Mouse (Mus musculus): ENCODE results near the gene Ppp3ca. TPM values are rescaled to one million over a fixed set of nuclear protein-coding genes. Genes with fewer than 3 reads are reported as not detected.

Ppp3ca gene
- total RNA-seq, 2 experiments from 2014 or later: 23.2 to 25.1 TPM

DNA sequence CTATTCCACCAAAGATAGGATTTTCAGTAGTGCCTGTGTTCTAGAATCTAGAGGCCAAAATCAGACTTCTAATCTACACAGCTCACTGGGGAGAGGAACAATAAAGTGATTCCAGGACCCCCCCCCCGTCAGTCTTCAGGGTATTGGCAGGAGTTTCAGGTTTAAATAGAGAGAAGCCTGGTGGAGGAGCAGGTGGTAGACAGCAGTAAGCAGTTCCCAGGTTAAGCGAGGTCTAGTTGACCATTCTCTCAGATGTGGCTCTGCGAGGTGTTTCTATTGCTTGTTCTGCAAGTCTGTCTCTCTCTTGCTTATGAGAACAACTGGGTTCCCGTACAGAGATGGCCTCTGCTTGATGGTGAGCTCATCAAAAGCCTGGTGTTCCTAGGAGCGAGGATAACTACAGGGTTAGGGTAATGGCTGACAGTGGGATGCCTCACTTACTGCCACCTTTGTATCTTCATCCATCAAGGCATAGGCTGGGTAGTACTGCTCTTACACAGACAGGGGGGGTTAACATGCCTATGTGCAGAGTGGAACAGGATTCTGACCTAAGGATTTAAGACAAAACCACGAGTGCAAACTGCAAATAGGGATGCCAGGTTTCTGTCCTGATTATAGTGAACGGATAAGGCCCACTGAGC, 204.0 kb downstream of the Ppp3ca start:
- no peak for ATAC-seq (replicated peaks; ENCODE audit: low FRiP score, poor library complexity, severe bottlenecking)

DNA sequence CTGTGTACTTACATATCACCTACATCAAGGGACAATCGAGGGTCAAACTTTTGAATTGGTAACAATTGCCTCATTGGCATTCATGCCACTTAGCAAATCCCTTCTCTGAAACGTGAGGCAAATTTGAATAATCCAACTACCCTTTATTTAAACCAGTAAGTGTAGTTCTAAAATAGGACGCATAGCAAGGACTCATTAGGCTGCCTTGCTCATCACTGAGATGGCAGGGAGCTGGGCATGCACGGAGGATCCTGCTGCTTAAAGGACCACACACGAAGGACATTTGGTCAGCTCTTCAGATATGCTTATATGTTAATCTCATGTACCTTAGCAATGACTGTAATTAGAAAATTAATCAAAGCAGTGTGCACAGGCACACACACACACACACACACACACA, 204.6 kb downstream of the Ppp3ca start:
- no peak for ATAC-seq (replicated peaks; ENCODE audit: low FRiP score, poor library complexity, severe bottlenecking)

DNA sequence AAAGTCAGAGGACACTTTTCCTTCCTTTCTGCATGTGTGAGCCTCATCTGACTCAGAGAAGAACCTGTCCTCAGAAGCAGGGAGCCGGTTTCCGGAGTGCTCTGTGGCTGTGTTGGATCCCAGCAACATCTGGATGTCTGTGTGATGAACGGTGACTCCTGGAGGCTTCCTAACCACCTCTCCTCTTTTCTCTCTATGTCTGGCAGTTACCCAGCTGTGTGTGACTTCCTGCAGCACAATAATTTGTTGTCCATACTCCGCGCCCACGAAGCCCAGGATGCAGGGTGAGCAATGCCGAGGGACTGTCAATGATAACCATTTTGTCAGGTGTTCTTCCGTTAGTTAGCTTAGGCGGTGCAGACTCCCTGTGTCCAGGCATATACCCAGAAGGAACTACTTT, 217.8 kb downstream of the Ppp3ca start:
- ATAC-seq (replicated peaks; ENCODE audit: low FRiP score, poor library complexity, severe bottlenecking): no peak

DNA sequence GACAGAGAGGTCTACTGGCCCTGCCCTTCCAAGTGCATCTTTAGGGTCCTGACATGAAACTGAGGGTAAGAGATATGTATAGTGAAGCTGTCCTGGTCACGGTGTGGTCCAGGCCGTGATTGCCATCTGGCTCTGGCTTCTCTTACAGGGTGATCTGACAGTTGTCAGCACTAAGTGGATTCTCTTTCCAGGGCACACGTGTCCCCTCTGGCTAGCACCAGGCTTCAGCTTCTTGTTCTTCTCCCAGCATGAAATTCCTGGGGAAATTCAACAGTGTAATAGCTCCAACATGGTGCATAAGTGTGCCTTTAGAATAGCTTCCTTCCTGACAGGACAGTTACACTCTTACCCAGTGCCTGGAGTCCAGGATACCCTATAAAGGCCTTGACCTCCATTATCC, 222.2 kb downstream of the Ppp3ca start:
- no peak for ATAC-seq (replicated peaks; ENCODE audit: low FRiP score, poor library complexity, severe bottlenecking)

DNA sequence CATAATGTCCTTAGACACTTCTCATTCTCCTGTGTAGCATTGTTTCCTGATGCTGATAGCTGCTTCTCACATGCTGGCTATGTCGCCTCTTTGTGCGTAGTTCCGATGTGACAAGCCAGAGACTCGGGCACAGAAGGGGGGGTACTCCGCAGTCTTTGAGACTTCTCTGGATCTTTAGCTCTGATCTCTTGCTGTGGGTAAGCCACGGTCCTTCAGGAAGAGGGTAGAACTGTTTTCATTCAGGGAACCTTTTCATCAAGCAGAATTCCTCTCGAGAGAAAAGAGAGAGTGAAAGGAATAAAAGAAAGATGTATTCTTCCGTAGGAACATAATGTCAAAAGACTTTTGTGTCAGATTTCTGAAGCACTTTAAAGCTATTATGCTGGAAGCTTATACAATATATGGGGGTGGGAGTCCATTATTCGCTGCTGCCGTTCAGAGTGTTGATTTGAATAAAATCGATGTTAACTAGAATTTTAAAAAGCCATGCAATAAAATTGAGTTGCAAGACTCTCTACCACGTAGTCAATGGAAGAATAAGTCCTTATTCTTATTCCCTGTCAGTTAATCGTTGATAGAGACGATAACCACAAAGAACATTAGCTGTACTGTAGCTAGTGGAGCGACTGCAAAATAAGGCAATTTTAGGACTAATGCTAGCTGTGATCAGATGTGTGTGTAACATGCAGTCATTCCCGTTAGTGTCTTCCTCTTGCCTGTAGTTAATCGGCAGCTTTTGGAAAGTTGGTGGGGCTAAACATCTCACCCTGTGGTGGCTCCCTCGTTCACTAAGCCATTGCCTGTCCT, 223.9 kb downstream of the Ppp3ca start:
- no peak for ATAC-seq (replicated peaks; ENCODE audit: low FRiP score, poor library complexity, severe bottlenecking)

DNA sequence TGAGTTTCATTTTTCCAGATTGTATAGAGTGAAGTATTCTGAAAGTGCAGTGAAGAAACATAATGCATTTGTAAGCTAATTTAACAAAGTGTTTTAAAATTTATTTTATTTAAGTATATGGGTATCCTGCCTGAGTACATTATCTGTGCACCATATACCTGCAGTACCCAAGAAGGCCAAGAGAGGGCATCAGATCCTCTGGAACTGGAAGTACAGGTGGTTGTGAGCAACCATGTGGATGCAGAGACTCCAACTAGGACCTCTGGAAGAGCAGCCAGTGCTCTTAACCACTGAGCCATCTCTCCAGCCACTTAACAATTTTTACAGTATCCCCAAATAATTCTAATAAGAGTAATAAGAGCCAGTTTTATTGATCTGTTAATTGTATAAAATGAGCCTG, 225.6 kb downstream of the Ppp3ca start:
- ATAC-seq (replicated peaks; ENCODE audit: low FRiP score, poor library complexity, severe bottlenecking): no peak

DNA sequence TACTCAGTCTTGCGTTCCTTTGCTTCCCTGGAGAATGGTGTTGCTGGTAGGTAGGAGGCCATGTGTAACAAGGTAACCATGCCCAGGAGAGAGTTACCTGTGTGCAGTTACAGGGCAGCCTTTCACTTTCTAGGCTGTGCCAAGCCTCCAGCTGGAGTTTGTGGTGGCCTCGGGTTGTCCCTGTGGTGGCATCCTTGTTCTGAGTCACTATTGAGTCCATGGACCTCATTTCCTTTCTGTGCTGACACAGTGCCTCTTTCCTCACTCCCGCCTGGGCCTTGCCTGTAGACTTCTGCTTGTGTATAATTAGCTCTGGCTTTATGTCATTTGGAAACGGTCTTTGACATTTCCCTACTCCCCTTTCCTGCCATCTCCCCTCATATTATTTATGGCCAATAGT, 226.4 kb downstream of the Ppp3ca start:
- no peak for ATAC-seq (replicated peaks; ENCODE audit: low FRiP score, poor library complexity, severe bottlenecking)

DNA sequence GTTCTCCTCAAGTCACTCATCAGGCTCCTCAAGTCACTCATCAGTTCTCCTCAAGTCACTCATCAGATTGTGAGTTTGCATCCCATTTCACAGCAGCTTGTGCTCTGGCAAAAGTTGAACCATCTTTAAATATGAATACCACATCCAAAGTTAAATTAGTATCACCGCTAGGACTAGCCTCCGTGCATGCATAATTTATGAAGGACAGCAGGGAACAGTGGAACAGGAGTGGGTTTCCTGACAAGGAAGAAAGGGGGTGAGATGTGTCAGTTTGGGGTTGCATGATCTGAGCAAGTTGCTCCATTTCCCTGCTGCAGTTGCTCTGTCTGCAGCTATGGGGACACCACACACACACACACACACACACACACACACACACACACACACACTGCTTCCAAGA, 229.8 kb downstream of the Ppp3ca start:
- ATAC-seq (replicated peaks; ENCODE audit: low FRiP score, poor library complexity, severe bottlenecking): no peak

DNA sequence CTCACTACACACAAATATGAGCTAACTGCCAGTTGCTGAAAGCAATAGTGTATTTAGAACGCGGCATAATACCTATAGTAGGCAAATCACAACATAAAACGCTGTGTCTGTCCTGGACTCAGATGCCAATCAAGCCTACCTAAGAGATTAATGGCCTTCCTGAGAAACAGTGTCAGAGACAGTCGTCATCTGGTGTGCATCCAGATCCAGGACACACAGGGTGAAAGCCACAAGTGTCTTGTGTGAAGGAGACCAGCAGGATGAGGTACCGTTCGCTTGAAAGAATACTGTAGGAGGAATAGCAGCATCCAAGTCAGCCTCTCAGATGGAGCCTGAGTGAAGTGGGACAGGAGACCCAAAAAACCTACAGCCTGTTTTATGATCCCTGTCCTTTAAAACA, 231.1 kb downstream of the Ppp3ca start:
- ATAC-seq (replicated peaks; ENCODE audit: low FRiP score, poor library complexity, severe bottlenecking): no peak

DNA sequence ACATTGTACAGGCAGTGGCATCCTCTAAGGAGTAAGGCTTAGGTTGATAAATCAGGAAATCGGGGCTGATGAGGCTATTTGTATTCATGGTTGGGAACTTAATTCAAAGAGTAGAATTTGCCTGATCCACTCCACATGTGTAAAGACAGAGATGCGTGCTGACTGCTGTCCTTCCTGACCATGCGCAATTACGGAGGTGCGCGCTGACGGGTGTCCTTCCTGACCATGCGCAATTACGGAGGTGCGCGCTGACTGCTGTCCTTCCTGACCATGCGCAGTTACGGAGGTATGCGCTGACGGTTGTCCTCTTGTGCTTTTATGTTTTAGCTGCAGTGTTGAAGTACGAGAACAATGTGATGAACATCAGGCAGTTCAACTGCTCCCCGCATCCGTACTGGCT, 232.9 kb downstream of the Ppp3ca start:
- ATAC-seq (replicated peaks; ENCODE audit: low FRiP score, poor library complexity, severe bottlenecking): no peak

DNA sequence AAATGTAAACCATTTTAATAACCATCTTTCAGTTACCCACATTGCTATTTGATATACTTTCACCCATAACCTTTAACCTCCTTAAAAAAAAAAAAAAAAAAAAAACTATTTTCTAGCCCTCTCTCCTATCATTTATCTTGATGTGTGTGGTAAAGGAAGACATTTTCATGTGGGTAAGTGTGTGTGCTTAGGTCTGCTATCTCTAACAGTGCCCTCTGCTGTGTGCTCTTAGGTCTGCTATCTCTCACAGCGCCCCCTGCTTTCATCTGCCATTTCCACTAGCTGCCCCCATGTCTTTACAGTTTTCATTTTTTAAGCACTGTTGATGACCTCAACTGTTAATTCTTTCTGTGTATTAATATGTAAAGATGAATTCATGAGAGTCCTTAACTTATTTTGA, 235.7 kb downstream of the Ppp3ca start:
- no peak for ATAC-seq (replicated peaks; ENCODE audit: low FRiP score, poor library complexity, severe bottlenecking)

DNA sequence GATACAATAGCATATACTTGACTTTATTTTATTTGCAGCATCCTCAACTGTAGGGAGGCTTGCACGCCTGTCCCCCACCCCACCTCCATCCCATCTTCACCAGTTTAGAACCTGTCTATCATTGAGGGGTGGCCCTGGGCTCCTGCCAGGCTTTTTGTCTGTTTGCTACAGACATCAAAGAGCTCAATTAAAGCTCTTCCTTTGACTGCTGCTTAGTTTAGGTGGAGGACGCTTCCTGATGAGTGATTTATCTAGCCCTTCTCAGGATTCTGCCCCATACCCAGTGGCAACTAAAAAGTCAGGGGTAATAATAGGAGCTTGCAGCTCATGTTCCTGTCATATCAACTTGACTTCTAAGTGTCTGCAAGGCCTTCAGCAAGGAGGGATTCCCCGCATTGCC, 239.6 kb downstream of the Ppp3ca start:
- ATAC-seq (replicated peaks; ENCODE audit: low FRiP score, poor library complexity, severe bottlenecking): no peak

DNA sequence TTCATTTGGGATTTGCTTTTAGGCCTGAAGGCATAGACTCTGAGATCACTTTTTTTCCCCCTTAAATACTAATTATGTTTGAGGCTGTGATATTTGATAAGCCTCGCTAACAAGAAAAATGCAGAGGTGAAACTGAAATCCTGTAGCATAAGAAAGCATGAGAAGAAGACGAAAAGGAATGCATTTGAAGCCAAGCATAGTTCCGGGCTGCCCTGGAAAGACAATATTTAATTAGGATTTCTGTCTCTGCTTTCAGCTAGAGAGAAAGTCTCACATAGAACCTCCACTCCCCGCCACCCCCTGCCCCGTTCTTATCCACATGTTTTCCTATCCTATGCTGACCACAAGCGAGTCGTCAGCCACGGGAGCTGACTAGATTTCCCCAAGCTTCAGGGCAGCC, 241.4 kb downstream of the Ppp3ca start:
- ATAC-seq (replicated peaks; ENCODE audit: low FRiP score, poor library complexity, severe bottlenecking): no peak

DNA sequence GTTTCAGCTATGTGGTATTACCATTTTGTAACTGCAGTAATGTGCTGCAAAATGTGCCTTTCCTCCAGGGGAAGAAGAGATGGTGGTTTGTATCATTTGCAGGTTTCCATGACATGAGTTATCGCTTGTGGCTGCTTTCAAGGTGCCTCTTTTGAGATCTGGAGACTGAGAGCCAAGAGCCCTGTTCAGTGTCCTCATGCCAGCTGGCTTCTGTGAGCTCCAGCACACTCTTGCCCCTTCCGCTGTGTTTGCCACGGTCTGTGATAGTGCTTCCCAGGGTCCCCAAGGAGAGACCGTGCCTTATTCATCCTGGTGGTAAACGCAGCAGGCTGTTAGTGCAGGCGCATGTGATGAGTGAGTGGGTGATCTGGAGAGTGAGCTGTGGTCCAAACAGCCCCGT, 247.2 kb downstream of the Ppp3ca start:
- ATAC-seq (replicated peaks; ENCODE audit: low FRiP score, poor library complexity, severe bottlenecking): no peak

DNA sequence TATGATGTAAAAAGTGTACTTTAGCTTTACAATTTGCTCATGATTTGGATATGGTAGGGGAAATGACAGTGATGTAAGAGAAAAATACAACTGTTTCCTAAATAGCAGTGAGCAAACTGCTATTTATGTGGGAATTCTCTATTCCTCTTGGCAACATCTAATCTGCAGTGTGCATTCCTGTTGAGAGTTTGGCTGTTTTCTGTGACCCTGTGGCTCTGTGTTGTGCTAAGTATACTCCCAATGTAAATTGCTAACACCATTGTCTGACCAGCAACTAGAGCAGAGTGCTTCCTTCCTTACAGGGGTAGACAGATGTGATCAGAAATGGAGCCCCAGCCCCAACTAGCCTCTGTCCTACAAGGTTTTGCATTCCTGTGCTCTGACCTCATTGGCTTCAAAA, 263.1 kb downstream of the Ppp3ca start:
- no peak for ATAC-seq (replicated peaks; ENCODE audit: low FRiP score, poor library complexity, severe bottlenecking)

DNA sequence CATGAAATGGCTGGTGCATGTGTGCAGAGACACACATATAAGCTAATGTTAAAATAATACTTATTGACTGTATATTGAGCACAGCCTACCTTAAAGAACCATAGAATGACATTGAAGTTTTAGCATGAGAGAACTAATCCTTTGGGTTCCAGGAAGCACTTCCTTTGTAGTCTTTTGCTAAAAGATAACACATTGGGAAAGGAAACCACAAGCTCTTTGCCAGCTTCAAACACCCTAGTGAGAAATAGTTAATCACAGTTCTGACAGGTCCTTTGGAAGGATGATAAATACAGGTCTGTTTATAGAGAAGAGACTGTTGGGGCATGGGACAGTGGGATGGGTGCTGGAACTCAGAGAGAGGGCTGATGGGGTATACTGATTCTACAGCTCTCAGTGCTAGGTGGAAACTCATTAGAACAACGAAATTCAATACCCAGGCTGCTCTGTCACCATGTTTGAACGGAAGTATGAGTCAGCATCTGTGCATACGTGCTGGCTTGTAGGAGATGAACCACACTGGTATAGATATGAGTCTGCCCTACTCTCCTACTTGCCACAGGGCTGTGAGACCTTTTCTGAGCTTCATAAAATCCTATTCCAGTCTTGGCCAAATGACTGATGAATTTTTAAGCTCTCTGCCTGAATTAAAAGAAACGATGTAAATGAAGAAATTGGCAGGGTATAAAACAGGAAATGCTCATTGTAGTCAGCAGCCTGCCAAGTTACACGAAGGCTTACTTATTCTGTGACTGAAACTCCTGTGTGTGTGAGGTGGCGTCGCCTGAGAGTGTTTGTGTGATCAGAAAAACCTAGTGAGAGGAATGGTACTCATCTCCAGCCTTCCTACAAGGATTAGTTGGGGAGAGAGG, 271.0 kb downstream of the Ppp3ca start:
- no peak for ATAC-seq (replicated peaks; ENCODE audit: low FRiP score, poor library complexity, severe bottlenecking)

DNA sequence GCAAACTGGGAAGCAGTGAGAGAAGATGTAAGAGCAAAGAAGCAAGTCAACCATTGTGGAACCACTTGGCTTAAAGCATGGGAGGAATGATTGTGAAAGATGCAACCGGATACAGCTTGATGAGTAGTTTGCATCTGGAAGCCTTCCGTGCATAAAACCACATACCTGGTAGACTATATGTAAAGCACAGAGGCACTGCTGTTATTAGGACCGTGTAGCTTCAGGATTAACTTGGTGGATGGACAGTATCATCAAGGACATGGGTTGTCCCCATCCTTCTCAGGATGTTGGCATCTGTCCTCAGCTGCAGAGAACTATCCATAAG, 271.6 kb downstream of the Ppp3ca start:
- no peak for ATAC-seq (replicated peaks; ENCODE audit: low FRiP score, poor library complexity, severe bottlenecking)

DNA sequence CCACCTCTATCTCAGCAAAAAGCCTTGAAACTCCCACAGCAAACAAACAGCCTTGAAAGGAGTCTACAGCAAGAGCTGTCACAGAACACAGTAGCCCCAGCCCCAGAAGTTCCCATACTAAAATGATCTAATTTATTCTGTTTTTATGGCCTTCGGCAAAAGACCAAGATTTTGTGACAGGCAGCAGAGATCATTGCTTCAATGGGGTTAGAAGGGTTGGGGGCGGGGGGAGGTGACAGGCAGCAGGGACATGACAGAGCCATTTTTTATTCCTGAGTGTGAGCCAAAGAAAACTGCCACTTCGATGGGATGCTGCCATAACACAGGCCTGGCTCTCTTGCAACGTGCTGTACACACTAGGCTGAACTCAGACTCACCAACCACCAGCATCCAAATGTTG, 275.6 kb downstream of the Ppp3ca start:
- no peak for ATAC-seq (replicated peaks; ENCODE audit: low FRiP score, poor library complexity, severe bottlenecking)

DNA sequence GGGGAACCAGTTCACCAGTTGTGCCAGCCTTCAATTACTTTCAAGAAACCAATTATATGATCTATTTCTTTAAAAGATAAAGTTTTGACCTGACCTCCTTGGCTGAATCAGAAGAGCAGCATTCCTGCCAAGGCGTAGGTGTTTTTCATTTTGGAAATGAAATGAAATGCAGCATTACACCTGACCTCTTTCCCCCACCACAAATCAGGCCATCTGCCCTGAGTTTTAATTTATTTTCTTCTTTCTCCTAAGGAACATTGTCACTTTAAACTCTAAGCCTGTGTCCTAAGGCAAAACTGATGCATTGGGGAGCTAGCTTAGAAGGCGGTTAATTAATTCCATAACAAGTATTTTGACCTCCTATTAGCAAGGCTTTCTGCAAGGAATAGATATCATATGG, 276.7 kb downstream of the Ppp3ca start:
- ATAC-seq (replicated peaks; ENCODE audit: low FRiP score, poor library complexity, severe bottlenecking): no peak

DNA sequence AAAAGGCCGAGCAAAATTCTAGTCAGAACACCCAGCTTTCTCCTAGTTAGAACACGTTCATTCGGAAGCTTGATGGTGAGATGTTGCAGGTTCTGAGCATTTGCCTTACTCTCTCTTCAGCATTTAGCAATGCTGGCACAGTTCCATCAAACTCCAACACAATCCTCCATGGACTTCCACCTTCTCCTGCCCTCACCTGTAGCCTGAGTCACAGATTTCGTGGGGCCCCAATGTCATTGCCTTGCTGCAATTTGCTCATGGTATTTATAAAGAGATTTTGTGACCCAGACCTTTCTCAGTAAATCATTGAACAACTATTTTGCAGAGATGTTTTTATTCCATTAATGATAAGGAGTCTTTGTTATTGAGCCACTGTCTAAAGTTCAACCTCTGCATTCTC, 278.2 kb downstream of the Ppp3ca start:
- no peak for ATAC-seq (replicated peaks; ENCODE audit: low FRiP score, poor library complexity, severe bottlenecking)

DNA sequence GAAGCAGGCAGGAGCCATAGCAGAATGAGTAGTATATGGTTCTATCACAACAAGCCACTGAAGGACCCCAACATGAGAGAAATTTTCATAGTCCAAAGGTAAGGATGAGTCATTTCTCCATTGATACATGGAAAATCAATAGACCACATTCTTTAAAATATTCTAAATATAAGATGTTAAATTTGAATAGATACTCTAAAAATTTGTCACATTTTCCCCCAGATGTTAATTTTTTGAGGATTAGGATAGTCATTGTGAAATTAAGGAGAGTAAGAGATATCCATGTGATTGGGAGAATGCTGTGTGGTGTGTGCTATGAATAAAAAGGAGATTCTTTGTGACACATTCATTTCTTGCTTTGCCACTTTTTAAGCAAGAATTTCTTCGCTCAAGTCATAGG, 281.9 kb downstream of the Ppp3ca start:
- ATAC-seq (replicated peaks; ENCODE audit: low FRiP score, poor library complexity, severe bottlenecking): no peak

All from erythroblast, adult 5-6 weeks (primary cell).